Mouse (Mus musculus) frontal cortex, adult 2 months (tissue): Measurements from ENCODE around the gene Srgn. TPM values are rescaled to one million over a fixed set of nuclear protein-coding genes. Genes with fewer than 3 reads are reported as not detected.

Experiments
- DNase-seq, 2 experiments: peaks; one replicate each; pipeline ENCODE4 v3.0.0; 2022; ENCODE audit warnings: low spot score in 1 of 2; ENCODE audit errors: extremely low spot score in 1 of 2
- polyA plus RNA-seq: library from polyadenylated mRNA; depleted of rRNA; stranded (reverse); fragments of >200 nt; gene quantifications from 2 replicates; pipeline ENCODE4 v1.2.3, GENCODE M21; 2012; rRNA removed

Srgn gene
- 15.3 and 18.9 TPM in 2 replicates for polyA plus RNA-seq

- DNase-seq: no peak
Observed at GRCm38 (mm10) chr10:62527351-62527750, at the start of gene Srgn. Srgn (minus strand) TSS chr10:62527451.

- no peak for DNase-seq
Observed at GRCm38 (mm10) chr10:62575001-62575400, 47.8 kb upstream of the Srgn start.

- DNase-seq: no peak
Observed at GRCm38 (mm10) chr10:62570126-62570871, 43.0 kb upstream of the Srgn start.

GRCm38 (mm10) chr10:62568861-62569260, 41.6 kb upstream of the Srgn start:
- DNase-seq: no peak

- DNase-seq: no peak
Observed at GRCm38 (mm10) chr10:62557736-62558135, 30.5 kb upstream of the Srgn start.

- no peak for DNase-seq
Observed at GRCm38 (mm10) chr10:62556558-62556901, 29.3 kb upstream of the Srgn start.

GRCm38 (mm10) chr10:62555705-62556557, 28.7 kb upstream of the Srgn start:
- no peak for DNase-seq

- no peak for DNase-seq
Observed at GRCm38 (mm10) chr10:62553611-62554091, 26.4 kb upstream of the Srgn start.

- peak in 1 of 2 experiments; percentile 68 for DNase-seq
Observed at GRCm38 (mm10) chr10:62550787-62551300, 23.6 kb upstream of the Srgn start.

- peak in 1 of 2 experiments; percentile 85 for DNase-seq
Observed at GRCm38 (mm10) chr10:62549523-62550166, 22.4 kb upstream of the Srgn start.

- DNase-seq: no peak
Observed at GRCm38 (mm10) chr10:62546441-62546840, 19.2 kb upstream of the Srgn start.

GRCm38 (mm10) chr10:62545759-62546158, 18.5 kb upstream of the Srgn start:
- no peak for DNase-seq

- DNase-seq: no peak
Observed at GRCm38 (mm10) chr10:62544316-62544715, 17.1 kb upstream of the Srgn start.

GRCm38 (mm10) chr10:62543399-62543808, 16.2 kb upstream of the Srgn start:
- no peak for DNase-seq

GRCm38 (mm10) chr10:62542928-62543327, 15.7 kb upstream of the Srgn start:
- DNase-seq: no peak

- no peak for DNase-seq
Observed at GRCm38 (mm10) chr10:62542507-62542906, 15.3 kb upstream of the Srgn start.

- DNase-seq: no peak
Observed at GRCm38 (mm10) chr10:62541499-62541898, 14.2 kb upstream of the Srgn start.

- DNase-seq: no peak
Observed at GRCm38 (mm10) chr10:62540800-62541199, 13.5 kb upstream of the Srgn start.

GRCm38 (mm10) chr10:62534509-62534908, 7.3 kb upstream of the Srgn start:
- DNase-seq: no peak

GRCm38 (mm10) chr10:62532832-62533231, 5.6 kb upstream of the Srgn start:
- DNase-seq: no peak

GRCm38 (mm10) chr10:62530183-62530582, 2.9 kb upstream of the Srgn start:
- no peak for DNase-seq
